Mouse (Mus musculus) thymus, adult 2 months (tissue): ENCODE measurements around the gene Olig3.

Source experiments
- CTCF ChIP-seq: fragments of 200-500 bp; IDR thresholded peaks from 2 replicates; pipeline ENCODE4 v1.5.1; 2012; ENCODE audit warnings: mild to moderate bottlenecking, control low read depth, low read length, moderate library complexity, borderline replicate concordance; ENCODE audit not compliant: control insufficient read depth, poor library complexity, insufficient read depth; ENCODE audit errors: extremely low read depth
- POLR2A ChIP-seq: fragments of 200-500 bp; IDR thresholded peaks from 2 replicates; pipeline ENCODE4 v1.6.1; 2012; ENCODE audit warnings: mild to moderate bottlenecking, low read length, control low read depth, moderate library complexity; ENCODE audit not compliant: control insufficient read depth, poor library complexity, insufficient read depth; ENCODE audit errors: extremely low read depth

DNA sequence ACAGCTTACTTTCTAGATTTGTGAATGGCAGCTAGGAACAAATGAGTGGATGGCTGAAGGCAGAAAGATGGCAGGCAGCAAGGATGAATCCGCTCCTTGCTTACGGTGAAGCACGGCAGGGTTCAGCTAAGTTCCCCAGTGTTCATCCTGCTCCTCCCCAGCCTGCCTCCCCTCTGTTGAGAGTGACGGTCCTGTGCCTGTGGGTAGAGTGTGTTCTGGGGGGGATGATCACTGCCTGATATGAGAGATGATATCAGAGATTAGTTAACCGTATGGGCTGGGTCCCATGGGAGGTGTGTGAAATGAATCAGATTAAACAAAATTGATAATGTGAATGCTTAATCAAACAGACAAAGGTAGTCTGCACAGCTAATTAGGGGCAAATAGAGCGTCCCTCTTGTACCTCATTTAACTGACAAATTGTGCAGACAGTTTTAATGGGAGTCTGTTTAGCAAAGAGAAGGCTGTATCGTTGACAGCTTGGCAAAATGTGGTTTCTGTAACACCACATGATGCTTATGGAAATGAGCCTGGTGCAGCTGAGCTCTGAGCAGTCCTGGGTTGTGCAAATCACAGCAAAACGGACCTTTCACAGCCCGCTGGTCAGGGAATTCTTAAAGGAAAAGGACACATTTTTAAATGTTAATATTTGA is 40.3 kb downstream of the Olig3 start:
- TF ChIP-seq CTCF (no peak), POLR2A (no peak)
